Mouse (Mus musculus) heart, embryonic 14.5 days (tissue): Measurements from ENCODE around the gene Mtch2. TPM values are rescaled to one million over a fixed set of nuclear protein-coding genes. Genes with fewer than 3 reads are reported as not detected.

ENCODE experiments used
- ATAC-seq: fragments of 200-750 bp; cut with Nextera tagmentation; 2 replicates; pipeline ENCODE4 v1.8.0; 2017; ENCODE audit warnings: low read depth, moderate TSS enrichment; ENCODE audit not compliant: insufficient number of reproducible peaks, insufficient read depth, low FRiP score
- H3K27ac ChIP-seq, 2 experiments: fragments of 200-500 bp in 1 of 2; fragments of 300-500 bp in 1 of 2; sonication (generic) in 1 of 2; replicated peaks in 1 of 2; 2 replicates each; pipeline ENCODE4 v1.5.1; 2012 to 2014; ENCODE audit warnings: low read depth in 2 of 2, low read length in 2 of 2, control low read depth in 1 of 2, mild to moderate bottlenecking in 1 of 2, mixed read lengths in 1 of 2; ENCODE audit not compliant: control insufficient read depth in 1 of 2, insufficient read depth in 1 of 2
- H3K27me3 ChIP-seq: fragments of 300-500 bp; sonication (generic); 2 replicates; pipeline ENCODE4 v1.6.1; 2014; ENCODE audit warnings: mild to moderate bottlenecking, low read length, control low read depth; ENCODE audit not compliant: control insufficient read depth, insufficient read depth
- H3K36me3 ChIP-seq: fragments of 300-500 bp; sonication (generic); 2 replicates; pipeline ENCODE4 v1.6.1; 2014; ENCODE audit warnings: mild to moderate bottlenecking, control low read depth, low read length, mixed read lengths; ENCODE audit not compliant: control insufficient read depth, insufficient read depth
- H3K4me1 ChIP-seq, 2 experiments: fragments of 200-500 bp in 1 of 2; fragments of 300-500 bp in 1 of 2; sonication (generic) in 1 of 2; 2 replicates each; pipeline ENCODE4 v1.6.1; 2012 to 2014; ENCODE audit warnings: low read length in 2 of 2, control low read depth in 1 of 2, mixed read lengths in 1 of 2; ENCODE audit not compliant: control insufficient read depth in 2 of 2, insufficient read depth in 2 of 2
- H3K4me2 ChIP-seq: fragments of 300-500 bp; sonication (generic); 2 replicates; pipeline ENCODE4 v1.6.1; 2014; ENCODE audit warnings: mild to moderate bottlenecking, low read length
- H3K4me3 ChIP-seq, 2 experiments: fragments of 200-500 bp in 1 of 2; fragments of 300-500 bp in 1 of 2; sonication (generic) in 1 of 2; 2 replicates each; pipeline ENCODE4 v1.5.1; 2012 to 2014; ENCODE audit warnings: low read length in 2 of 2, mild to moderate bottlenecking in 2 of 2, control low read depth in 1 of 2, low read depth in 1 of 2, moderate library complexity in 1 of 2; ENCODE audit not compliant: control insufficient read depth in 1 of 2, insufficient read depth in 1 of 2
- H3K9ac ChIP-seq: fragments of 300-500 bp; sonication (generic); 2 replicates; pipeline ENCODE4 v1.6.1; 2014; ENCODE audit warnings: mild to moderate bottlenecking, low read length
- H3K9me3 ChIP-seq: fragments of 300-500 bp; sonication (generic); 2 replicates; pipeline ENCODE4 v1.6.1; 2016; ENCODE audit warnings: low read length, control low read depth; ENCODE audit not compliant: control insufficient read depth
- WGBS: fragments of 180-500 bp; shearing (Covaris S2); extraction: QIAGEN DNeasy Blood & Tissue Kit; methylation state at CpG from one replicate; pipeline ENCODE4 v1.1.7; 2014; 5-methylcytosine and 5-hydroxymethylcytosine counted together
- polyA plus RNA-seq: library from polyadenylated mRNA; unstranded; fragments of >200 nt; fragmentation: Nextera tagmentation; extraction: Ambion mirVana; gene quantifications from 2 replicates; pipeline ENCODE4 v1.2.1, GENCODE M21; 2014

Mtch2 gene
- polyA plus RNA-seq, 1 experiment from 2014 or later, result 286 TPM

GRCm38 (mm10) chr2:90910861-90911260 is 63.9 kb downstream of the Mtch2 start:
- H3K4me1 ChIP-seq, result peaks cover 3 to 25% of the 10 kb centered on the region in 2 experiments; a peak in 3 of 4 replicates
- no peaks in the 10 kb centered on the region for H3K27me3 ChIP-seq
- H3K4me2 ChIP-seq, result no peak overlapping the region
- 56% methylated on average over 1 of the region's 1 CpGs for WGBS
- ATAC-seq, result no peak
- H3K36me3 ChIP-seq, result peaks cover 82% of the 10 kb centered on the region
- H3K9me3 ChIP-seq, result no peaks in the 10 kb centered on the region
- H3K4me3 ChIP-seq, result no peak overlapping the region
- H3K9ac ChIP-seq, result no peak overlapping the region
- H3K27ac ChIP-seq, result no peak overlapping the region

- H3K9ac ChIP-seq, result no peak overlapping the region
- H3K27me3 ChIP-seq, result no peaks in the 10 kb centered on the region
- H3K4me1 ChIP-seq, result peaks cover 3 to 29% of the 10 kb centered on the region in 2 experiments; a peak in 3 of 4 replicates
- no peak overlapping the region for H3K4me3 ChIP-seq
- ATAC-seq, result no peak
- H3K36me3 ChIP-seq, result peaks cover 76% of the 10 kb centered on the region
- WGBS, result 83% methylated on average over 1 of the region's 1 CpGs
- H3K4me2 ChIP-seq, result no peak overlapping the region
- H3K9me3 ChIP-seq, result no peaks in the 10 kb centered on the region
- no peak overlapping the region for H3K27ac ChIP-seq
These were observed 64.7 kb downstream of the Mtch2 start for GRCm38 (mm10) chr2:90911668-90912067.

GRCm38 (mm10) chr2:90913671-90914070 is 66.7 kb downstream of the Mtch2 start:
- ATAC-seq, result peak; percentile 55
- H3K27me3 ChIP-seq, result no peaks in the 10 kb centered on the region
- 38% methylated on average over 2 of the region's 2 CpGs for WGBS
- H3K27ac ChIP-seq, result peak overlapping the region in 1 of 2 experiments; percentile 53; a peak in 1 of 4 replicates
- peaks cover 58% of the 10 kb centered on the region for H3K36me3 ChIP-seq
- no peaks in the 10 kb centered on the region for H3K9me3 ChIP-seq
- no peak overlapping the region for H3K4me2 ChIP-seq
- H3K4me3 ChIP-seq, result no peak overlapping the region
- 0 out of 2 replicates have a peak overlapping the region, but pooled peaks have one; percentile 18 for H3K9ac ChIP-seq
- peaks cover 4 to 33% of the 10 kb centered on the region in 2 experiments for H3K4me1 ChIP-seq

- Histone ChIP-seq H3K4me1 (peaks cover 4 to 31% of the 10 kb centered on the region in 2 experiments), H3K27me3 (no peaks in the 10 kb centered on the region), H3K9ac (peak overlapping the region; percentile 27; the same call in 1 of the 2 replicates), H3K27ac (no peak overlapping the region), H3K9me3 (no peaks in the 10 kb centered on the region), H3K4me3 (no peak overlapping the region), H3K4me2 (peak overlapping the region; percentile 73), H3K36me3 (peaks cover 40% of the 10 kb centered on the region)
- 96% methylated on average over 1 of the region's 1 CpGs for WGBS
- no peak for ATAC-seq
These were observed 68.6 kb downstream of the Mtch2 start for GRCm38 (mm10) chr2:90915516-90915915.

Other genes starting within 250 kb of the Mtch2 start
- gene Nup160, start 169.9 kb upstream of the Mtch2 start, polyA plus RNA-seq, result 24.0 and 28.5 TPM in 2 replicates
- 53.1 and 56.3 TPM in 2 replicates for gene Fnbp4, start 101.8 kb upstream of the Mtch2 start, polyA plus RNA-seq
- gene Agbl2, start 64.4 kb upstream of the Mtch2 start, polyA plus RNA-seq, result 2.3 and 2.4 TPM in 2 replicates
- gene C1qtnf4, start 38.7 kb downstream of the Mtch2 start, polyA plus RNA-seq, result 19.4 and 22.2 TPM in 2 replicates
- gene Kbtbd4, start 57.6 kb downstream of the Mtch2 start, polyA plus RNA-seq, result 20.6 and 24.8 TPM in 2 replicates
- gene Ndufs3, start 57.7 kb downstream of the Mtch2 start, polyA plus RNA-seq, result 410 and 423 TPM in 2 replicates
- gene Celf1, start 93.2 kb downstream of the Mtch2 start, polyA plus RNA-seq, result 76.6 and 79.1 TPM in 2 replicates
- gene Rapsn, start 188.5 kb downstream of the Mtch2 start, polyA plus RNA-seq, result 29.8 and 31.0 TPM in 2 replicates
- gene Psmc3, start 206.9 kb downstream of the Mtch2 start, polyA plus RNA-seq, result 275 and 293 TPM in 2 replicates
- gene Slc39a13, start 223.3 kb downstream of the Mtch2 start, polyA plus RNA-seq, result 50.6 and 52.0 TPM in 2 replicates
- gene Spi1, start 235.2 kb downstream of the Mtch2 start, polyA plus RNA-seq, result 4.8 and 5.1 TPM in 2 replicates